Mouse (Mus musculus) cerebellum, adult 2 months (tissue): ENCODE data around the gene Efna2.

ENCODE experiments used
- CTCF ChIP-seq: fragments of 200-500 bp; IDR thresholded peaks from 2 replicates; pipeline ENCODE4 v1.5.1; 2011; ENCODE audit warnings: low read depth, mild to moderate bottlenecking, control low read depth, low read length, moderate library complexity, borderline replicate concordance; ENCODE audit not compliant: insufficient read depth
- POLR2A ChIP-seq: fragments of 200-500 bp; IDR thresholded peaks from 2 replicates; pipeline ENCODE4 v1.6.1; 2011; ENCODE audit warnings: low read length, control low read depth, borderline replicate concordance; ENCODE audit not compliant: insufficient read depth

GRCm38 (mm10) chr10:80189999-80190398 is 10.7 kb downstream of the Efna2 start:
- TF ChIP-seq CTCF (no peak), POLR2A (no peak)
